In the genomic region with DNA sequence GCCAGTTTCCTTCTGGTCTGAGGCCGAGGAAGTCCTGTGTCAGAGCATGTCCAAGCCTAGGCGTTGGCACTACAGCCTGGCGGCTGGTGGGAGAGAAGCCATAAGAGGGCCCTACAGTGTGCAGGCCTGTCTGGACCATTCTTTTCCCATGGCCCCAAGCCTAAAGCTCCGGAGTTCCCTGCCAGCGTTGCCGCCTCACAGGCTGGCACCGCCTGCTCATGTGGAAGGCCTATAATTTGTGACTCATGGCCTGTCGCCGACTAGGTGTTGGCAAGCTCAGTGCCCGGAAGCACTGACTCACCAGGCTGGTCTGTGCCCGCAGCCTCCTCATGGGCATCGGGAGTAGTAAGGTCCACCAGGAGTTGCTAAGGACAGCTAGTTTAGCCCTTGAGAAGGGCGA, we compare ENCODE assay signal across 7 mouse cellular contexts. TPM values are rescaled to one million over a fixed set of nuclear protein-coding genes. Genes with fewer than 3 reads are reported as not detected.
A peak's percentile ranks its signal among the peaks of the same experiment; 100 is the strongest.
DNase-seq lines count a peak whose midpoint lies in the region.

No protein-coding gene starts in this region.

- peak; percentile 41 for DNase-seq in thymus, postnatal 4 days
- no peak for DNase-seq in thymus, adult 18-20 months
- peak; percentile 93 for DNase-seq in cerebellum, adult 11-12 months
- DNase-seq in gastrocnemius, postnatal 36 days: peak; percentile 60 to 62
- DNase-seq in layer of hippocampus, postnatal 25 days (ENCODE audit: extremely low spot score in 1 of 2, low spot score in 1 of 2): peak; percentile 13 to 21
- DNase-seq in urinary bladder, postnatal 25 days (ENCODE audit: low spot score): peak; percentile 39
- no peak for DNase-seq in liver

- intact Hi-C loops in gastrocnemius, postnatal 36 days (cut with DNase I): no loop called here

RNA-seq across cellular contexts. Expression of a gene that starts 27.0 kb away (rescaled TPM):
- 1,000 to 10,000 TPM; 1,307 to 1,453 TPM for total RNA-seq in gastrocnemius, postnatal 36 days (2021)
- total RNA-seq in layer of hippocampus, postnatal 25 days (2021): 100 to 1,000 TPM; 529 to 579 TPM

RNA-seq across cellular contexts. Expression of a gene that starts 50.8 kb away (rescaled TPM):
- total RNA-seq in gastrocnemius, postnatal 36 days (2021): 1 to 10 TPM in 1 of 2 experiments, under 1 TPM in 1; 0.62 to 6.2 TPM
- 1 to 10 TPM; 3.2 to 3.4 TPM for total RNA-seq in layer of hippocampus, postnatal 25 days (2021)

Comparison
In these comparisons a context has a peak if more than half of its experiments do, and no peak if none do; other contexts are left out.
1. DNase-seq: peak in thymus, postnatal 4 days (single experiment), cerebellum, adult 11-12 months (single experiment), gastrocnemius, postnatal 36 days (2 of 2), layer of hippocampus, postnatal 25 days (2 of 2) and urinary bladder, postnatal 25 days (single experiment); none in thymus, adult 18-20 months (0 of 2) and liver (single experiment).